Mouse (Mus musculus) midbrain, embryonic 12.5 days (tissue): ENCODE measurements around the gene Smtnl2. TPM values are rescaled to one million over a fixed set of nuclear protein-coding genes. Genes with fewer than 3 reads are reported as not detected.
"Not testable (repeated sequence)": the region's sequence is repeated elsewhere in the genome, so short reads cannot be mapped to it uniquely, and the experiment has no call there.

Source experiments
- ATAC-seq: fragments of 200-750 bp; cut with Nextera tagmentation; 2 replicates; pipeline ENCODE4 v1.8.0; 2017; ENCODE audit warnings: low read depth, moderate TSS enrichment, moderate library complexity; ENCODE audit not compliant: low FRiP score
- H3K27ac ChIP-seq: fragments of 300-500 bp; sonication (generic); replicated peaks from 2 replicates; pipeline ENCODE4 v1.5.1; 2016; ENCODE audit warnings: mild to moderate bottlenecking
- H3K27me3 ChIP-seq: fragments of 300-500 bp; sonication (generic); 2 replicates; pipeline ENCODE4 v1.6.1; 2016; ENCODE audit warnings: mild to moderate bottlenecking
- H3K36me3 ChIP-seq: fragments of 300-500 bp; sonication (generic); 2 replicates; pipeline ENCODE4 v1.6.1; 2016
- H3K4me1 ChIP-seq: fragments of 300-500 bp; sonication (generic); 2 replicates; pipeline ENCODE4 v1.6.1; 2016
- H3K4me2 ChIP-seq: fragments of 300-500 bp; sonication (generic); replicated peaks from 2 replicates; pipeline ENCODE4 v1.6.1; 2016; ENCODE audit warnings: mild to moderate bottlenecking, moderate library complexity
- H3K4me3 ChIP-seq: fragments of 300-500 bp; sonication (generic); 2 replicates; pipeline ENCODE4 v1.5.1; 2016; ENCODE audit warnings: mild to moderate bottlenecking
- H3K9ac ChIP-seq: fragments of 300-500 bp; sonication (generic); replicated peaks from 2 replicates; pipeline ENCODE4 v1.6.1; 2016; ENCODE audit warnings: mild to moderate bottlenecking, moderate library complexity
- H3K9me3 ChIP-seq: fragments of 300-500 bp; sonication (generic); 2 replicates; pipeline ENCODE4 v1.6.1; 2016; ENCODE audit warnings: mild to moderate bottlenecking
- WGBS: fragments of 180-500 bp; shearing (Covaris S2); methylation state at CpG from one replicate; pipeline ENCODE4 v1.1.7; 2016; 5-methylcytosine and 5-hydroxymethylcytosine counted together
- polyA plus RNA-seq: library from polyadenylated mRNA; unstranded; fragments of >200 nt; fragmentation: Nextera tagmentation; extraction: Ambion mirVana; gene quantifications from 2 replicates; pipeline ENCODE4 v1.2.1, GENCODE M21; 2016

Smtnl2 gene
- polyA plus RNA-seq, 1 experiment from 2014 or later = 4.0 TPM

DNA sequence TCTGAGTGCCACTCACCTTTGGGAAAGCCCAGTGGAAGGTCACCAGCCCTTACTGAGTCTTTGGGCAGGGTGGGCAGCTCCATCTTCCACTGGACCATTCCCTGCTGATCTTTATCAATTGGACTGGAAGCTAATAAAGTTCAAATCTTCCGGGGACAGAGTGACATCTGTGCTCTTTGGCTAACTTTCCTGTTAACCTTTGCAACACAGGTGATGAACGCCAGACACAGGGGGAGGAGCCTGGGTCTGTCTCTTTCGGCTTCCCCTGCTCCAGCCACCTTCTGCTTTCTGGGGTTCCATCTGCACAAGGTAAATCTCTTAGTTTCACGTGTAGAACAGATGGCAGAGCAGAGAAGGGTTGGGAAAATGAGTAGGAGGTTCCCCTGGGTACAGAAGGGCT lies 26.9 kb upstream of the Smtnl2 start:
- H3K27ac ChIP-seq = no peak overlapping the region
- H3K4me2 ChIP-seq = no peak overlapping the region
- no peak overlapping the region for H3K4me3 ChIP-seq
- H3K36me3 ChIP-seq = peaks cover 12% of the 10 kb centered on the region
- no peak for ATAC-seq
- H3K9ac ChIP-seq = no peak overlapping the region
- H3K9me3 ChIP-seq = no peaks in the 10 kb centered on the region
- WGBS = 72% methylated on average over 4 of the region's 4 CpGs
- H3K27me3 ChIP-seq = no peaks in the 10 kb centered on the region
- peaks cover 12% of the 10 kb centered on the region for H3K4me1 ChIP-seq

DNA sequence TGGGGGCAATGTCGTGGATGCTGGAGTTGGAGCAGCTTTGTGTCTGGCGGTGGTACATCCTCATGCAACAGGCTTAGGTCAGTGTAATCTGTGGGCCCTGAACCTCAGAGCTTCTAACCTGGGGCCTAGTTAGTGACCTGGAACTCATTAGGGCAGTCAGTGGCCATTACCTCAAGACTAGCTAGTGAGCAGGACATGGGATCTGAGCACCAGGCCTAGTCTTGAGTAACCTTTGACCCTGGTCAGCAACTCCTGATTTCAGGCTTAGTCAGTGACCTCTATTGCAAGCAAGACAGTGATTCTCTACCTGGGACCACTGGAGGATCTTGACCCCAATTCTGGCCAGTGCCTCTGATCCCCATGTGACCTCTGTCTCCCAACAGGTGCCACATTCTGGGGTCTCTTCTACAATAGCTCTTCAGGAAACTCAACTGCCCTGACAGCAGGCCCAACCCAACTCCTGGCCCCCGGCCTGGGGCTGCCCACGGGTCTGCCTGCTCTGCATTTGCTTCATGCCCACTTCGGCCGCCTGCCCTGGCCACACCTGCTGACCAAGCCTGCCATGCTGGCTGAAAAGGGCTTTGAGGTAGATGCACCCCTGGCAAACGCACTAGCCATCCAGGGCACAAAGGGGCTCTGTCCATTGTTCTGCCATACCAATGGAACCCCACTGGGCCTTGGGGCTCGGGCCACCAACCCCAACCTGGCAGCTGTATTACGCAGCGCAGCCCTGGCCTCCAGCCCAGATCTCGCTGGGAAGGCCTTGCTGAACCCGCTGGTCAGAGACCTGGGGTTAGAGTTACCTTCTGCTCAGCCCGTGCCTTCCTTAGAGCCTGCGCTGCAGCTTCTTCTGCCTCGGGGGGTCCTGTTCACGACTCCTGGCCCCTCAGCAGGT lies 25.5 kb upstream of the Smtnl2 start:
- Histone ChIP-seq H3K4me1 (peaks cover 5% of the 10 kb centered on the region), H3K9me3 (no peaks in the 10 kb centered on the region), H3K9ac (no peak overlapping the region), H3K36me3 (no peaks in the 10 kb centered on the region), H3K4me3 (no peak overlapping the region), H3K27ac (no peak overlapping the region), H3K4me2 (no peak overlapping the region), H3K27me3 (no peaks in the 10 kb centered on the region)
- WGBS = 82% methylated on average over 16 of the region's 16 CpGs
- no peak for ATAC-seq

DNA sequence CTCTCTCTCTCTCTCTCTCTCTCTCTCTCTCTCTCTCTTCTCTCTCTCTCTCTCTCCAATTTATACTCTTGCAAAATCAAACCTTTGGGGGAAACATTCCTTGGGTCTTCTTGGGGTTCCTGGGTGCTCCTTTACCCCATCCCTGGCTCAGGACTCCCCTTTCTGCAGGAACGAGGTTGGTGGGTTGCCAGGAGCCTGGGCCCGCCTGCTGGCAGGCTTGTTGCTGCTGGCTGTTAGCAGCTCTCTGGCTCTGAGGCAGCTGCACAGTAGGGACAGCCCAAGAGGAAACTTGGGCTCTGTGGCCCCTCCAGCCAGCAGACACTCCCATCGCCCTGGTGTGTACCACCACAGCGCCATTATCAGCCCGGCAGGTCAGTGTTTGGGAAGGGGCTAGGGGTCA lies 24.8 kb upstream of the Smtnl2 start:
- no peak overlapping the region for H3K27ac ChIP-seq
- H3K36me3 ChIP-seq = no peaks in the 10 kb centered on the region
- no peak overlapping the region for H3K4me2 ChIP-seq
- H3K9ac ChIP-seq = no peak overlapping the region
- H3K4me3 ChIP-seq = no peak overlapping the region
- H3K4me1 ChIP-seq = no peaks in the 10 kb centered on the region
- no peak for ATAC-seq
- H3K27me3 ChIP-seq = no peaks in the 10 kb centered on the region
- H3K9me3 ChIP-seq = no peaks in the 10 kb centered on the region
- WGBS = 77% methylated on average over 5 of the region's 5 CpGs

DNA sequence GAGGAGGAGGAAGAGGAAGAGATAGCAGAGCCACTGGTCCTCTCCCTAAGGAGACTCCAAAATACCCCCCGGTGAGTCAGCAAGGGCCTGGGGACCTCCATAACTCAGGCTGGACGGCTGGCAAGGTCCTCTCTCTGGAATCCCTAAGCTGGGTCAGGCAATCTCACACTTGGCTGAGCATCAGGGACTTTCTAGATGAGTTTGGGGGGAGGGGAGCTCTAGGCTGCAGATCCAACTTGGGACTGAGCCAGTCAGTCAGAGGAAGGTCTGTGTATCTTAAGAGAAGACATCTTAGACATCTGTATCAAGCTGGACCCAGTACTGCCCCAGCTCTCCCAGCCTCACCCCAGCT lies 24.2 kb upstream of the Smtnl2 start:
- no peak for ATAC-seq
- WGBS = 35% methylated on average over 2 of the region's 2 CpGs

DNA sequence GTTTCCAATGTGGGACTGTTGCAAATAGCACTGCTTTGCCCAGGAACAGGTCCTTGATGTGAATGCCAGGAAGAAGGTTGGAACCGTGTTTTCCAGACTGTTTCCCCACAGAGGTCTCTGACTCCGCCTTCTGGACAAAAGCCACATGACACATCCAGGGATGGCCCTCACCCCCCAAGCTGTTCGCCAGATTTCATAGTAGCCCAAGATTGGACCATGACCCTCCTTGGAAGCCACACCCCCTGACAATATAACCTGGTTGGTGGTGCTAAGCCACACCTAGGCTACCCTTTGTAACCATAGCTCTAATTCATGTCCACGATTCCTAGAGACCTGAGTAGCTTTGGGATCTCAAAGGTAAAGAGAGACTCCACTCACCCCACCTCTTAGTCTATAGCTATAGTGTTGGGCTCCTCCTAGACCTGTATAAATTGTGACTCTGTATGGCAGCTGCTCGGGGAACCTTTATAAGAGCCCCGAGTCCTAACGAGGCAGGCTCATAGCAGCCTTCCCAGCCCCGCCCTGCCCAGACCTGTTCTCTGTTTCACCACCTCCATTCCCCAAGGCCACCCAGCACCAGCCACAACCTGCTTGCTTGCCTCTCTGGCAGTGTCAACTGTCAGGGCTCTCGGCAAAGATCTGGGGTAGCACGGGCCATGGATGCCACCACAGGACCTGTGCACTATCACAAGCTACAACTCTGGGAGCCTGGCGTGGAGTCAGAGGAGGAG lies 23.6 kb upstream of the Smtnl2 start, which contains the start of gene Ggt6:
TSS of gene Ggt6 (plus strand) at position 564 of the 731 bp plus-strand sequence.
- Histone ChIP-seq H3K9ac (no peak within 1 kb of the TSS), H3K36me3 (no peaks in the 10 kb centered on the region), H3K4me2 (no peak within 1 kb of the TSS), H3K4me1 (no peaks in the 10 kb centered on the region), H3K4me3 (no peak within 1 kb of the TSS), H3K9me3 (no peaks in the 10 kb centered on the region), H3K27me3 (no peaks in the 10 kb centered on the region), H3K27ac (no peak within 1 kb of the TSS)
- ATAC-seq = no peak
- 74% methylated on average over 11 of the region's 11 CpGs for WGBS

More for the DNA sequence above, 24.2 kb upstream of the Smtnl2 start:
- Histone ChIP-seq H3K9me3 (no peaks in the 10 kb centered on the region), H3K4me2 (no peak overlapping the region), H3K9ac (no peak overlapping the region), H3K36me3 (no peaks in the 10 kb centered on the region), H3K27me3 (no peaks in the 10 kb centered on the region), H3K4me1 (no peaks in the 10 kb centered on the region), H3K4me3 (no peak overlapping the region), H3K27ac (no peak overlapping the region)

DNA sequence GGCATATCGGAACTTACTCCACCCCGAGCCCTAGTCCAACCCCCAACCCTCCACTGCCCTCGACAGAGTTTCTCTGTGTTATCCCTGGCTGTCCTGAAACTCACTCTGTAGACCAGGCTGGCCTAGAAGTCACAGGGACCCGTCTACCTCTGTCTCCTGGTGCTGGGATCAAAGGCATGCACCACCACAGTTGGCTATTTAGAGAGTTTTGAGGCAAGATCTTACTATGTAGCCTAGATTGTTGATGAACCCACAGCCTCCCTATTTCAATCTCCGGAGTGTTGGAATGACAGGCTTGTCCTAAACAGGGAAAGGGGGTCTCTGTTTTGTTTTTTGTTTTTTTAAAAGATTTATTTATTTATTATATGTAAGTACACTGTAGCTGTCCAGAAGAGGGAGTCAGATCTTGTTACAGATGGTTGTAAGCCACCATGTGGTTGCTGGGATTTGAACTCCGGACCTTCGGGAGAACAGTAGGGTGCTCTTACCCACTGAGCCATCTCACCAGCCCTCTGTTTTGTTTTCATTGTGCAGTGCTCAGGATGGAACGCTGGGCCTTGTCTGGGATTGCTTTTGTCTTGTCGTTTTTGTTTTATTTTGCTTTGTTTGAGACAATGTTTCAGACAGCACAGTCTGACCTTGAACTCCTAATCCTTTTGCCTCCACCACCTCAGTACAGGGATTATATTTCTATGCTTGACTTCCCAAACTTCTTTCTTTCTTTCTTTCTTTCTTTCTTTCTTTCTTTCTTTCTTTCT lies 19.0 kb upstream of the Smtnl2 start:
- not testable (repeated sequence) for H3K4me3 ChIP-seq, H3K27me3 ChIP-seq, H3K4me1 ChIP-seq, H3K36me3 ChIP-seq, H3K4me2 ChIP-seq, ATAC-seq, H3K9ac ChIP-seq, H3K27ac ChIP-seq, H3K9me3 ChIP-seq
- 55% methylated on average over 9 of the region's 9 CpGs for WGBS

DNA sequence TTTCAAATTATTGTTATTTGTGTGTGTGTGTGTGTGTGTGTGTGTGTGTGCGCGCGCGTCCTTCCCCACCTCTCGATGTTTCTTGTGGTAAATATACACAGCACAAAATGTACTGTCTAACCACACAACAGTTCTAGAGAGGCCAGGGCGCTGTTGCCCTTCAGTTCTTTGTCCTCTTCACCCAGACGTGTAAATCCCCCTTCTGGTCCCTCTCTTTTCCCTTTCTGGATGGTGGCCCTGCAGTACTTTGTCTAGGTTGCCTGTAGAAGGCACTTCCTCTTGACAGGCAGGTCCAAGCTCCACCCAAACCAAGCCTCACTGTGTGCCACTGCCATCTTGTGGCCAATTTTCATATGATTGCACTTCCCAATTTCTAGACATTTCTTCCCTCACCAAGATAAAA lies 17.8 kb upstream of the Smtnl2 start:
- no peaks in the 10 kb centered on the region for H3K27me3 ChIP-seq
- ATAC-seq = no peak; the same call in 1 of the 2 replicates
- no peak overlapping the region for H3K27ac ChIP-seq
- no peak overlapping the region; the same call in 1 of the 2 replicates for H3K4me2 ChIP-seq
- no peaks in the 10 kb centered on the region for H3K36me3 ChIP-seq
- WGBS = 45% methylated on average over 7 of the region's 7 CpGs
- H3K4me1 ChIP-seq = no peaks in the 10 kb centered on the region
- H3K9me3 ChIP-seq = no peaks in the 10 kb centered on the region
- H3K9ac ChIP-seq = no peak overlapping the region
- H3K4me3 ChIP-seq = 0 out of 2 replicates have a peak overlapping the region, but pooled peaks have one; percentile 13

DNA sequence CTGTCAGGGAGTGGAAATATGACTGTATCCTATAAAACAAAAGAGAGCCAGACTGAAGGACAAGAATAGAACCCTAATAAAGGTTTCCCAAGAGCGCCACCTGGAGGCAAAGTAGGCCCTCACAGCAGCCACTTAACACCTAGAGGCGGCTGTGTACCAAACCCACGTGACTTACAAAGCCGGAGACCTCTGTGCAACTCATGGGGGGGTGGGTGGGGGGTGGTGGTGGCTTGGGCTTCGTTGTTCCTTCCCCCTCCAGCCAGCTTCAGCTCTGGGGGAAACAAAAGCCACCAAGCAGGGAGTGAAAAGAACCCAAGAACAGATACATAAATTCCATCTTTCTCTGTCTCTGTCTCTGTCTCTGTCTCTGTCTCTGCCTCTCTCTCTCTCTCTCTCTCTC lies 17.2 kb upstream of the Smtnl2 start:
- Histone ChIP-seq H3K27me3 (no peaks in the 10 kb centered on the region), H3K36me3 (no peaks in the 10 kb centered on the region), H3K9me3 (no peaks in the 10 kb centered on the region), H3K4me3 (no peak overlapping the region), H3K4me1 (no peaks in the 10 kb centered on the region), H3K4me2 (0 out of 2 replicates have a peak overlapping the region, but pooled peaks have one; percentile 7), H3K9ac (no peak overlapping the region), H3K27ac (no peak overlapping the region)
- no peak for ATAC-seq
- 0% methylated on average over 5 of the region's 5 CpGs for WGBS

DNA sequence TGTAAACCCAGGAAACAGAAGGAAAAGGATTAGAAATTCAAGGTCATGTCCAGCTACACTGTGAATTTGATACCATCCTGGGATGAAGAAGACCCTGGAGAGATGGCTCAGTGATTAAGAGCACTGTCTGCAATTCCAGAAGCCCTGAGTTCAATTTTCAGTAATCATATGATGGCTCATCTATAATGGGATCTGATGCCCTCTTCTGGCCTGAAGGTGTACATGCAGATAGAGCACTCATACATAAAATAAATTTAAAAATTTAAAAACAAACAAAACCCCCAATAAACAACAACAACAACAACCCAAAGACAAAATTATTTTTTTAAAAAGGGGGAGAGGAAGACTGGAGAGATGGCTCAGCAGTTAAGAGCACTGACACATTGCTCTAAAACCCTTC lies 15.4 kb upstream of the Smtnl2 start:
- Histone ChIP-seq H3K4me1 (no peaks in the 10 kb centered on the region), H3K4me2 (no peak overlapping the region), H3K9ac (no peak overlapping the region), H3K4me3 (no peak overlapping the region), H3K9me3 (no peaks in the 10 kb centered on the region), H3K27ac (no peak overlapping the region), H3K27me3 (no peaks in the 10 kb centered on the region), H3K36me3 (no peaks in the 10 kb centered on the region)
- ATAC-seq = no peak

DNA sequence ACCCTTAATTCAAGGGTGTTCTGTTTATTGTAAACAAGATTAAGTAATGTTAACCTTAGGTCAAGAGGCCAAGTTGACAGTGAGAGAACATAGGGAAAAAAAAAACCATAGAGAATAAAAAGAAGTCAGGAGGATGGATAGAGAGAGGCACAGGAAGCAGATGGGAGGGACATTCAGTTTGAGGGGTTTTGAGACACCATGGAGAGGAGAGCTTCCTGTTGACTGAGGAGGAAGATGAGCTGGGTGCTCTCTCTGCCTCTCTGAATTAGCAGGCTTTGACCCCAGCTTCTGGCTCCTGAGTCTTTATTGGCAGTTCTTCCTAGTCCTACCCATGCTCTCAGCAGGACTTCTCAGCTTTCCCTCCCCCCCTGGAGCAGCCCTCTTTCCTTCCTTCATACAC lies 13.7 kb upstream of the Smtnl2 start:
- H3K4me2 ChIP-seq = no peak overlapping the region
- no peak overlapping the region for H3K27ac ChIP-seq
- no peaks in the 10 kb centered on the region for H3K27me3 ChIP-seq
- H3K4me1 ChIP-seq = no peaks in the 10 kb centered on the region
- H3K4me3 ChIP-seq = no peak overlapping the region
- no peak for ATAC-seq
- H3K9ac ChIP-seq = no peak overlapping the region
- H3K9me3 ChIP-seq = no peaks in the 10 kb centered on the region
- no peaks in the 10 kb centered on the region for H3K36me3 ChIP-seq

DNA sequence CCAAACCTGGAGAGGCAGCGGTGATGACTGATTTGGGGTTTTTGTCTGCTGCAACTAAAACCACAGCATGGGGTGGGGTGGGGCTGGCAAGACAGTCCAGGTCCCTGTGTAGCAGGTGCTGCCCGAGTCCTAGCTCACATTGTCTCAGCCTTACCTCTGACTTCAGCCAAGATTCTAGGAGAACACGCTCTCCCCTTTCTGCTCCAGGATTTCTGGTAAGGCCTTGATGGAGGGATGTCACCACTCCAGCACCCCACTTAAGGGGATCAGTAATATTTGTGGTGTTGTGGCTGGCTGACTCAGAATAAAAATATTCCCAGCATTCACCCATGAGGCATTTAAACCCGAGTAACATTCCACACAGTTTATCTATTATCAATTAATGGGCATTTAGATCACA lies 12.2 kb upstream of the Smtnl2 start:
- 86% methylated on average over 4 of the region's 4 CpGs for WGBS
- ATAC-seq = no peak
- H3K4me1 ChIP-seq = no peaks in the 10 kb centered on the region
- H3K36me3 ChIP-seq = no peaks in the 10 kb centered on the region
- H3K9me3 ChIP-seq = no peaks in the 10 kb centered on the region
- no peaks in the 10 kb centered on the region for H3K27me3 ChIP-seq
- H3K4me2 ChIP-seq = no peak overlapping the region
- no peak overlapping the region for H3K4me3 ChIP-seq
- H3K9ac ChIP-seq = no peak overlapping the region
- no peak overlapping the region for H3K27ac ChIP-seq
